Mouse (Mus musculus) hindbrain, embryonic 11.5 days (tissue): ENCODE data around the gene Alas2. TPM values are rescaled to one million over a fixed set of nuclear protein-coding genes. Genes with fewer than 3 reads are reported as not detected.

Experiments used
- ATAC-seq: fragments of 200-750 bp; cut with Nextera tagmentation; 2 replicates; pipeline ENCODE4 v1.8.0; 2017; ENCODE audit warnings: mild to moderate bottlenecking, moderate TSS enrichment, moderate library complexity; ENCODE audit not compliant: low FRiP score
- DNase-seq: peaks from one replicate; pipeline ENCODE4 v3.0.0-alpha.2; 2015; ENCODE audit warnings: low spot score
- H3K27ac ChIP-seq: fragments of 300-500 bp; sonication (generic); 2 replicates; pipeline ENCODE4 v1.5.1; 2014; ENCODE audit warnings: mild to moderate bottlenecking, low read depth, low read length
- H3K27me3 ChIP-seq: fragments of 300-500 bp; sonication (generic); 2 replicates; pipeline ENCODE4 v1.6.1; 2014; ENCODE audit warnings: mild to moderate bottlenecking, low read length, moderate library complexity, mixed read lengths; ENCODE audit not compliant: control insufficient read depth, insufficient read depth
- H3K36me3 ChIP-seq: fragments of 300-500 bp; sonication (generic); 2 replicates; pipeline ENCODE4 v1.6.1; 2014; ENCODE audit warnings: mild to moderate bottlenecking, low read length, moderate library complexity, mixed read lengths; ENCODE audit not compliant: control insufficient read depth, insufficient read depth
- H3K4me1 ChIP-seq: fragments of 300-500 bp; sonication (generic); replicated peaks from 2 replicates; pipeline ENCODE4 v1.6.1; 2014; ENCODE audit warnings: low read length, mixed read lengths; ENCODE audit not compliant: control insufficient read depth, insufficient read depth
- H3K4me2 ChIP-seq: fragments of 300-500 bp; sonication (generic); replicated peaks from 2 replicates; pipeline ENCODE4 v1.6.1; 2014; ENCODE audit warnings: mild to moderate bottlenecking, low read depth, low read length
- H3K4me3 ChIP-seq: fragments of 300-500 bp; sonication (generic); 2 replicates; pipeline ENCODE4 v1.5.1; 2014; ENCODE audit warnings: low read depth, low read length
- H3K9ac ChIP-seq: fragments of 300-500 bp; sonication (generic); 2 replicates; pipeline ENCODE4 v1.6.1; 2014; ENCODE audit warnings: low read depth, low read length
- H3K9me3 ChIP-seq: fragments of 300-500 bp; sonication (generic); 2 replicates; pipeline ENCODE4 v1.6.1; 2016; ENCODE audit warnings: low read length; ENCODE audit not compliant: control insufficient read depth
- WGBS: fragments of 180-500 bp; shearing (Covaris S2); extraction: QIAGEN DNeasy Blood & Tissue Kit; methylation state at CpG from one replicate; pipeline ENCODE4 v1.1.7; 2014; 5-methylcytosine and 5-hydroxymethylcytosine counted together
- polyA plus RNA-seq: library from polyadenylated mRNA; unstranded; fragments of >200 nt; fragmentation: Nextera tagmentation; extraction: Ambion mirVana; gene quantifications from 2 replicates; pipeline ENCODE4 v1.2.1, GENCODE M21; 2014

The Alas2 gene
- polyA plus RNA-seq, 1 experiment from 2014 or later: 48.4 TPM

- Histone ChIP-seq H3K9ac (no peak overlapping the region), H3K9me3 (no peaks in the 10 kb centered on the region), H3K4me2 (no peak overlapping the region), H3K4me1 (no peaks in the 10 kb centered on the region), H3K36me3 (no peaks in the 10 kb centered on the region), H3K4me3 (no peak overlapping the region), H3K27me3 (no peaks in the 10 kb centered on the region), H3K27ac (no peak overlapping the region)
- no peak for DNase-seq
- WGBS: 87% methylated on average over 12 of the region's 12 CpGs
- no peak for ATAC-seq
Measured at GRCm38 (mm10) chrX:150593266-150594035, 46.3 kb downstream of the Alas2 start.

- Histone ChIP-seq H3K4me2 (no peak overlapping the region), H3K27ac (no peak overlapping the region), H3K4me1 (no peaks in the 10 kb centered on the region), H3K36me3 (no peaks in the 10 kb centered on the region), H3K9ac (no peak overlapping the region), H3K4me3 (no peak overlapping the region), H3K27me3 (no peaks in the 10 kb centered on the region), H3K9me3 (no peaks in the 10 kb centered on the region)
- 93% methylated on average over 3 of the region's 3 CpGs for WGBS
- ATAC-seq (no peak), DNase-seq (no peak)
Measured at GRCm38 (mm10) chrX:150594176-150594575, 47.0 kb downstream of the Alas2 start.

GRCm38 (mm10) chrX:150595016-150595760 lies 48.0 kb downstream of the Alas2 start:
- Histone ChIP-seq H3K9me3 (no peaks in the 10 kb centered on the region), H3K9ac (no peak overlapping the region), H3K27me3 (no peaks in the 10 kb centered on the region), H3K27ac (no peak overlapping the region), H3K4me1 (no peaks in the 10 kb centered on the region), H3K4me3 (no peak overlapping the region), H3K36me3 (no peaks in the 10 kb centered on the region), H3K4me2 (no peak overlapping the region)
- no peak for DNase-seq
- no peak for ATAC-seq
- WGBS: 84% methylated on average over 9 of the region's 9 CpGs

- H3K4me3 ChIP-seq: no peak overlapping the region
- no peaks in the 10 kb centered on the region for H3K27me3 ChIP-seq
- H3K27ac ChIP-seq: no peak overlapping the region
- ATAC-seq: no peak
- H3K4me1 ChIP-seq: no peaks in the 10 kb centered on the region
- no peak overlapping the region for H3K4me2 ChIP-seq
- DNase-seq: no peak
- H3K9ac ChIP-seq: no peak overlapping the region
- 78% methylated on average over 2 of the region's 2 CpGs for WGBS
- H3K9me3 ChIP-seq: no peaks in the 10 kb centered on the region
- no peaks in the 10 kb centered on the region for H3K36me3 ChIP-seq
Measured at GRCm38 (mm10) chrX:150598882-150599281, 51.7 kb downstream of the Alas2 start.

Other genes with a start within 250 kb of the Alas2 start
- gene Tmem29, start 88.2 kb upstream of the Alas2 start, polyA plus RNA-seq: 44.8 and 51.6 TPM in 2 replicates
- gene Pfkfb1, start 40.9 kb downstream of the Alas2 start, polyA plus RNA-seq: 7.1 and 8.1 TPM in 2 replicates
- gene Apex2, start 42.5 kb downstream of the Alas2 start, polyA plus RNA-seq: 22.8 and 26.8 TPM in 2 replicates
- 39.5 and 50.4 TPM in 2 replicates for gene Tro, start 110.2 kb downstream of the Alas2 start, polyA plus RNA-seq